9 mouse cellular contexts compared by ENCODE assay signal in genomic region chr2:158152685-158153309, GRCm38 (mm10). TPM values are rescaled to one million over a fixed set of nuclear protein-coding genes. Genes with fewer than 3 reads are reported as not detected.
DNase-seq lines count a peak whose midpoint lies in the region; ATAC-seq and TF ChIP-seq lines count a peak whose summit lies in the region.
"Had no signal": no experiment of that assay in that cellular context is flagged by ENCODE, and none has a peak within 500 bp of the region (broad histone marks: within the 10 kb centered on the region; RNA-seq: fewer than 3 reads in every experiment).

No protein-coding gene starts in this region.

- WGBS in heart, postnatal 0 days, result 49% methylated on average over 6 of the region's 6 CpGs
- 32% methylated on average over 6 of the region's 6 CpGs for WGBS in hindbrain, embryonic 12.5 days
- WGBS in cerebellum, adult 2 months, result 59% methylated on average over 6 of the region's 6 CpGs

- no peak for TF ChIP-seq CTCF in heart, postnatal 0 days (IDR thresholded peaks at IDR 0.05; ENCODE audit: low read depth)
- no peak for TF ChIP-seq CTCF in cerebellum, adult 2 months (IDR thresholded peaks at IDR 0.05; ENCODE audit: borderline replicate concordance, insufficient read depth, low read depth, low read length)

- intact Hi-C loops in left cerebral cortex, postnatal 14 days (cut with DNase I), result no loop called here

- H3K4me1 ChIP-seq in heart, postnatal 0 days (ENCODE audit: control insufficient read depth, insufficient read depth), result peaks cover 21% of the 10 kb centered on the region; the same call in 1 of the 2 replicates
- H3K4me1 ChIP-seq in hindbrain, embryonic 12.5 days, result peaks cover 10% of the 10 kb centered on the region
- H3K4me1 ChIP-seq in cerebellum, adult 2 months (ENCODE audit: control insufficient read depth, insufficient read depth, low read length), result no peaks in the 10 kb centered on the region

- H3K27me3 ChIP-seq in heart, postnatal 0 days (ENCODE audit: control insufficient read depth, insufficient read depth, low read length), result no peaks in the 10 kb centered on the region
- no peaks in the 10 kb centered on the region for H3K27me3 ChIP-seq in hindbrain, embryonic 12.5 days
- H3K27me3 ChIP-seq in cerebellum, adult 2 months (ENCODE audit: control insufficient read depth, insufficient read depth, low read length), result no peaks in the 10 kb centered on the region; the same call in 1 of the 2 replicates

- no peak for TF ChIP-seq EP300 in heart, postnatal 0 days (IDR thresholded peaks at IDR 0.05; ENCODE audit: low read depth)

- TF ChIP-seq POLR2A in cerebellum, adult 2 months (IDR thresholded peaks at IDR 0.05; ENCODE audit: borderline replicate concordance, insufficient read depth, low read length), result no peak

- no peaks in the 10 kb centered on the region for H3K36me3 ChIP-seq in heart, postnatal 0 days (replicated peaks; ENCODE audit: control insufficient read depth, insufficient read depth, low read length)
- H3K36me3 ChIP-seq in hindbrain, embryonic 12.5 days, result no peaks in the 10 kb centered on the region

- no peak for DNase-seq in heart, postnatal 0 days (ENCODE audit: low spot score)
- DNase-seq in heart, adult 9 months (ENCODE audit: low spot score in 2 of 2), result no peak
- peak; percentile 78 for DNase-seq in embryo, embryonic 11 days
- no peak for DNase-seq in left cerebral cortex, adult 8-10 months (ENCODE audit: low spot score in 2 of 2)
- no peak for DNase-seq in left cerebral cortex, postnatal 14 days (ENCODE audit: low spot score in 2 of 2)
- DNase-seq in cerebellum, adult 2 months, result no peak

- no peak overlapping the region for H3K4me3 ChIP-seq in heart, postnatal 0 days (ENCODE audit: low read depth, low read length)
- H3K4me3 ChIP-seq in hindbrain, embryonic 12.5 days, result no peak overlapping the region
- H3K4me3 ChIP-seq in cerebellum, adult 2 months (replicated peaks; ENCODE audit: insufficient read depth, low read depth, low read length), result no peak overlapping the region

- peaks cover 6% of the 10 kb centered on the region; the same call in 1 of the 2 replicates for H3K9me3 ChIP-seq in heart, postnatal 0 days (replicated peaks; ENCODE audit: control insufficient read depth, low read length)
- 0 out of 2 replicates have a peak, but pooled peaks cover 3% of the 10 kb centered on the region for H3K9me3 ChIP-seq in hindbrain, embryonic 12.5 days (replicated peaks)

- no peak overlapping the region for H3K4me2 ChIP-seq in heart, postnatal 0 days (ENCODE audit: low read depth, low read length)
- 0 out of 2 replicates have a peak overlapping the region, but pooled peaks have one; percentile 51 for H3K4me2 ChIP-seq in hindbrain, embryonic 12.5 days (replicated peaks)

- no peak overlapping the region for H3K27ac ChIP-seq in heart, postnatal 0 days (ENCODE audit: low read depth)
- H3K27ac ChIP-seq in hindbrain, embryonic 12.5 days, result peak overlapping the region; percentile 44
- no peak overlapping the region for H3K27ac ChIP-seq in cerebellum, adult 2 months (ENCODE audit: insufficient read depth, low read length)
- H3K27ac ChIP-seq: kidney, postnatal 0 days had no signal

- no peak overlapping the region for H3K9ac ChIP-seq in heart, postnatal 0 days (replicated peaks; ENCODE audit: low read depth, low read length)
- H3K9ac ChIP-seq in hindbrain, embryonic 12.5 days, result no peak overlapping the region

- ATAC-seq in heart, postnatal 0 days (ENCODE audit: insufficient read depth, low read depth), result 0 out of 2 replicates have a peak, but pooled peaks have one; percentile 17
- ATAC-seq in hindbrain, embryonic 12.5 days (ENCODE audit: low FRiP score), result peak; percentile 80
- ATAC-seq in megakaryocyte progenitor cell, adult 5-6 weeks (replicated peaks; ENCODE audit: poor library complexity), result peak; percentile 29

RNA-seq across cellular contexts. Expression of gene Tgm2, which starts 6.6 kb away (rescaled TPM):
- total RNA-seq in heart, postnatal 0 days (2014; rRNA removed; ENCODE audit: low replicate concordance), result 445 and 622 TPM in 2 replicates
- 136 and 155 TPM in 2 replicates for polyA plus RNA-seq in heart, postnatal 0 days (2015; fragmentation: Nextera tagmentation; extraction: Ambion mirVana)
- polyA plus RNA-seq in hindbrain, embryonic 12.5 days (2016; fragmentation: Nextera tagmentation; extraction: Ambion mirVana), result 9.9 and 11.1 TPM in 2 replicates
- 0.07 and 0.39 TPM in 2 replicates for total RNA-seq in megakaryocyte progenitor cell, adult 5-6 weeks (2015)
- total RNA-seq in megakaryocyte progenitor cell, adult 5-6 weeks (2017), result 0.58 and 1.5 TPM in 2 replicates
- total RNA-seq in left cerebral cortex, adult 8-10 months (2022), result 10 to 100 TPM in 3 of 4 experiments, 1 to 10 TPM in 1; 9.3 to 13.7 (median 10.1) TPM
- 1 to 10 TPM; 7.1 to 8.3 TPM for total RNA-seq in left cerebral cortex, postnatal 14 days (2021)
- polyA plus RNA-seq in cerebellum, adult 2 months (2012; rRNA removed), result 7.8 TPM in 2 replicates

Comparison
In these comparisons a context has a peak if more than half of its experiments do, and no peak if none do; other contexts are left out.
1. ATAC-seq: peak in every context shown above with its lines; median percentile 80 in hindbrain, embryonic 12.5 days; 29 in megakaryocyte progenitor cell, adult 5-6 weeks; 17 in heart, postnatal 0 days.
2. RNA of gene Tgm2, which starts 6.6 kb away (total RNA-seq): 445 to 622 TPM in heart, postnatal 0 days; 9.3 to 13.7 TPM in left cerebral cortex, adult 8-10 months, 7.1 to 8.3 TPM in left cerebral cortex, postnatal 14 days and 0.07 to 1.5 TPM in megakaryocyte progenitor cell, adult 5-6 weeks; every median in the first group is over 10 times any median in the second.